Mouse (Mus musculus) stomach, postnatal 0 days (tissue): ENCODE data around the gene Clcn6. TPM values are rescaled to one million over a fixed set of nuclear protein-coding genes. Genes with fewer than 3 reads are reported as not detected.

Experiments
- ATAC-seq: fragments of 200-750 bp; cut with Nextera tagmentation; 2 replicates; pipeline ENCODE4 v1.8.0; 2017; ENCODE audit not compliant: low FRiP score, low TSS enrichment
- DNase-seq: peaks from one replicate; pipeline ENCODE4 v3.0.0-alpha.2; 2016; ENCODE audit warnings: low spot score
- H3K27ac ChIP-seq: fragments of 300-500 bp; sonication (generic); replicated peaks from 2 replicates; pipeline ENCODE4 v1.5.1; 2014; ENCODE audit warnings: mild to moderate bottlenecking, control low read depth
- H3K27me3 ChIP-seq: fragments of 300-500 bp; sonication (generic); 2 replicates; pipeline ENCODE4 v1.6.1; 2014; ENCODE audit warnings: low read length; ENCODE audit not compliant: control insufficient read depth, insufficient read depth
- H3K36me3 ChIP-seq: fragments of 300-500 bp; sonication (generic); 2 replicates; pipeline ENCODE4 v1.6.1; 2014; ENCODE audit warnings: low read length, mixed read lengths; ENCODE audit not compliant: control insufficient read depth, insufficient read depth
- H3K4me1 ChIP-seq: fragments of 300-500 bp; sonication (generic); replicated peaks from 2 replicates; pipeline ENCODE4 v1.6.1; 2014; ENCODE audit warnings: antibody characterized with exemption; ENCODE audit not compliant: control insufficient read depth, insufficient read depth
- H3K4me2 ChIP-seq: fragments of 300-500 bp; sonication (generic); replicated peaks from 2 replicates; pipeline ENCODE4 v1.6.1; 2014; ENCODE audit warnings: low read depth, mild to moderate bottlenecking, control low read depth, moderate library complexity
- H3K4me3 ChIP-seq: fragments of 300-500 bp; sonication (generic); 2 replicates; pipeline ENCODE4 v1.5.1; 2014; ENCODE audit warnings: low read depth, low read length, control low read depth
- H3K9ac ChIP-seq: fragments of 300-500 bp; sonication (generic); 2 replicates; pipeline ENCODE4 v1.6.1; 2014; ENCODE audit warnings: mild to moderate bottlenecking, low read length, control low read depth, mixed read lengths
- H3K9me3 ChIP-seq: fragments of 300-500 bp; sonication (generic); 2 replicates; pipeline ENCODE4 v1.6.1; 2016; ENCODE audit warnings: low read length; ENCODE audit not compliant: control insufficient read depth
- CTCF ChIP-seq: IDR thresholded peaks from 2 replicates; pipeline ENCODE4 v1.5.1; 2016; ENCODE audit warnings: antibody characterized with exemption, low read depth, mild to moderate bottlenecking, moderate library complexity
- EP300 ChIP-seq: optimal IDR thresholded peaks from 2 replicates; pipeline ENCODE3; 2016; ENCODE audit warnings: antibody characterized with exemption
- WGBS: fragments of 180-500 bp; shearing (Covaris S2); extraction: QIAGEN DNeasy Blood & Tissue Kit; methylation state at CpG from one replicate; pipeline ENCODE4 v1.1.7; 2014; 5-methylcytosine and 5-hydroxymethylcytosine counted together
- polyA plus RNA-seq: library from polyadenylated mRNA; unstranded; fragments of >200 nt; fragmentation: Nextera tagmentation; extraction: Ambion mirVana; gene quantifications from 2 replicates; pipeline ENCODE4 v1.2.1, GENCODE M21; 2015

The Clcn6 gene
- polyA plus RNA-seq, 1 experiment from 2014 or later = 1.8 TPM

- Histone ChIP-seq H3K36me3 (peaks cover 6% of the 10 kb centered on the region), H3K4me2 (no peak overlapping the region), H3K4me1 (no peaks in the 10 kb centered on the region), H3K27me3 (no peaks in the 10 kb centered on the region), H3K4me3 (no peak overlapping the region), H3K9ac (no peak overlapping the region), H3K27ac (no peak overlapping the region), H3K9me3 (no peaks in the 10 kb centered on the region)
- ATAC-seq (no peak), DNase-seq (no peak)
- TF ChIP-seq EP300 (no peak), CTCF (no peak)
- 86% methylated on average over 8 of the region's 8 CpGs for WGBS
These were observed 41.4 kb upstream of the Clcn6 start for GRCm38 (mm10) chr4:148079944-148080596.

- TF ChIP-seq CTCF = peak; percentile 59
- TF ChIP-seq EP300 = no peak
- Histone ChIP-seq H3K36me3 (peaks cover 6% of the 10 kb centered on the region), H3K4me1 (no peaks in the 10 kb centered on the region), H3K4me3 (no peak overlapping the region), H3K27ac (no peak overlapping the region), H3K9me3 (no peaks in the 10 kb centered on the region), H3K4me2 (no peak overlapping the region), H3K9ac (no peak overlapping the region), H3K27me3 (no peaks in the 10 kb centered on the region)
- no peak for ATAC-seq
- 43% methylated on average over 6 of the region's 6 CpGs for WGBS
- no peak for DNase-seq
These were observed 40.6 kb upstream of the Clcn6 start for GRCm38 (mm10) chr4:148079212-148079611.

DNA sequence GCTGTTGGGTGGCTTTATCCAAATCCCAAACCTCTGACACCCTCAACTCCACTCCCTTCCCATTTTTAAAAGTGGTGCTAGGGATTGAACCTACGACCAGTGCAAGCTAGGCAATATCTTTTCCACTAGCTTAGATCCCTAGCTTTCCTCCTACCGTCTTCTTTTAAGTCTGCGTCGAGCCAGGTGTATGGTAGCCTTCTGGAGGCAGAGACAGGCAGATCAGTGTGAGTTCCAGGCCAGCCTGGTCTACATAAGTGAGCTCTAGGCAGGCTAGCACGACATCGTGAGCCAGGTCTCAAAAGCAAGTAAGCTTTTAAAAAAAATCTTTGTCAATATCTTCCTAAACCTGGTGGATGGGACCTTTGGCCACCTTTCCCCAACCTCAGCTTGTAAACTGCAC, 37.3 kb upstream of the Clcn6 start:
- no peaks in the 10 kb centered on the region for H3K27me3 ChIP-seq
- no peaks in the 10 kb centered on the region for H3K4me1 ChIP-seq
- no peak overlapping the region for H3K9ac ChIP-seq
- no peak overlapping the region for H3K27ac ChIP-seq
- TF ChIP-seq CTCF (no peak), EP300 (no peak)
- no peaks in the 10 kb centered on the region; the same call in 1 of the 2 replicates for H3K36me3 ChIP-seq
- no peak overlapping the region for H3K4me3 ChIP-seq
- 92% methylated on average over 6 of the region's 6 CpGs for WGBS
- H3K4me2 ChIP-seq = no peak overlapping the region
- DNase-seq = no peak
- no peaks in the 10 kb centered on the region for H3K9me3 ChIP-seq
- ATAC-seq = no peak

DNA sequence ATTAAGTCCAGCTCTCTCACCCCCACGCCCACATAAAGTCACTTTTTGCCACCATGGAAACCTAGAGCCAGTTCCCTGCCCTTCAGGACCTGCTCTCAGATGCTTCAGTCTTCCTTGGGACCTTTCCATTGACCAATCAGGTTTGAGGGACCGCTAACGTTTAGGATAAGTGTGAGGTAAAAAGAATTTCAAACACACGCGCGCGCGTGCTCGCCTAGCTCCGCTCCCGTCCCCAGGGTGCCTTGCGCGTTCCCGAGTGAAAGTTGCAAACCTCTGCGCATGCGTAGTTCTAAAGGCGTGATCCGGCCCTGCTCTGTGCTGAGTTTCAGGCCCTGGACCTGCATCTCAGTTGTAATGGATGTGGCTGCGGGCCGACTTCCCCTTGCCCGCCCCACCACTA, 36.6 kb upstream of the Clcn6 start:
- DNase-seq (peak; percentile 68), ATAC-seq (peak; percentile 33; the same call in 1 of the 2 replicates)
- H3K27ac ChIP-seq = no peak overlapping the region
- H3K9me3 ChIP-seq = no peaks in the 10 kb centered on the region
- peak overlapping the region; percentile 29 for H3K4me3 ChIP-seq
- no peak for TF ChIP-seq CTCF
- TF ChIP-seq EP300 = no peak
- no peaks in the 10 kb centered on the region for H3K36me3 ChIP-seq
- no peaks in the 10 kb centered on the region for H3K27me3 ChIP-seq
- WGBS = 28% methylated on average over 21 of the region's 21 CpGs
- H3K4me1 ChIP-seq = no peaks in the 10 kb centered on the region
- H3K9ac ChIP-seq = peak overlapping the region; percentile 35; the same call in 1 of the 2 replicates
- peak overlapping the region; percentile 53 for H3K4me2 ChIP-seq

GRCm38 (mm10) chr4:148074521-148075189, 36.0 kb upstream of the Clcn6 start:
- 37% methylated on average over 17 of the region's 17 CpGs for WGBS
- Histone ChIP-seq H3K36me3 (no peaks in the 10 kb centered on the region), H3K4me2 (peak overlapping the region; percentile 53), H3K27ac (no peak overlapping the region), H3K4me1 (no peaks in the 10 kb centered on the region), H3K9me3 (no peaks in the 10 kb centered on the region), H3K27me3 (no peaks in the 10 kb centered on the region), H3K9ac (peak overlapping the region; percentile 35; the same call in 1 of the 2 replicates), H3K4me3 (peak overlapping the region; percentile 29)
- DNase-seq (peak; percentile 46), ATAC-seq (peak; percentile 48)
- peak; percentile 66 for TF ChIP-seq CTCF
- TF ChIP-seq EP300 = no peak

- ATAC-seq (peak; percentile 22; the same call in 1 of the 2 replicates), DNase-seq (no peak)
- Histone ChIP-seq H3K4me3 (no peak overlapping the region), H3K27me3 (no peaks in the 10 kb centered on the region), H3K27ac (no peak overlapping the region), H3K36me3 (no peaks in the 10 kb centered on the region), H3K9me3 (no peaks in the 10 kb centered on the region), H3K9ac (no peak overlapping the region), H3K4me1 (no peaks in the 10 kb centered on the region), H3K4me2 (no peak overlapping the region)
- WGBS = 60% methylated on average over 5 of the region's 5 CpGs
- TF ChIP-seq EP300 = no peak
These were observed 32.9 kb upstream of the Clcn6 start for GRCm38 (mm10) chr4:148071508-148071907.
